Mouse (Mus musculus) myocyte (in vitro differentiated cells): ENCODE results near the gene Ctnnd1.

Experiments
- MAX ChIP-seq: IDR thresholded peaks from one replicate; pipeline ENCODE4 v1.6.1; 2011; ENCODE audit warnings: low read depth, mild to moderate bottlenecking, control low read depth
- MYOG ChIP-seq, 3 experiments: IDR thresholded peaks; one replicate each; pipeline ENCODE4 v1.6.1; 2011; ENCODE audit warnings: control low read depth in 2 of 3, low read depth in 2 of 3, mild to moderate bottlenecking in 2 of 3; ENCODE audit not compliant: insufficient read length in 2 of 3, control insufficient read depth in 1 of 3, insufficient read depth in 1 of 3
- POLR2A ChIP-seq: IDR thresholded peaks from one replicate; pipeline ENCODE4 v1.6.1; 2011; ENCODE audit warnings: low read depth, mild to moderate bottlenecking, control low read depth, moderate library complexity; ENCODE audit not compliant: insufficient read length
- POLR2AphosphoS2 ChIP-seq: IDR thresholded peaks from one replicate; pipeline ENCODE4 v1.6.1; 2011; ENCODE audit warnings: low read depth, control low read depth; ENCODE audit not compliant: insufficient read length

DNA sequence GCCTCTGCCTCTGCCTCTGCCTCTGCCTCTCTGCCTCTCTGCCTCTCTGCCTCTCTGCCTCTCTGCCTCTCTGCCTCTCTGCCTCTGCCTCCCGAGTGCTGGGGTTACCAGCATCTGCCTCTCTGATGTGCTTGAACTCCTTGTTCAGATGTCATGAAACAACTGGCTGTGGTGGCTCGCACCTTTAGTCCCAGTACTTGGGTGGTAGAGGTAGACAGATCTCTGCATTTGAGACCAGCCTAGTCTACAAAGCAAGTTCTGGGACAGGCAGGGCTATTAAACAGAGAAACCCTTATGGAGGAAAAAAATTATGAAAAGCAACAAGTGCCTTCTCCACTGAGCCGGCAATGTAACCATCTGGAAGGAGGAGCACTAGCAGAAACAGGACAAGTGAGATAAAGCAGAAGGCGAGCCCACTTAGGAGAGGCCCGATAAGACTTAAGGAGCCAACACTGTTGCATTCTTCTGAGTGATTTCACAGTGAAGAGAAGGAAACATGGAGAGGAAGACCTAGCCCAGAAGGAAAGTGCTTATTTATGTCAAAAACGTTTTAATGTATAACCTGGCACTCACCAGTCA, 32.1 kb upstream of the Ctnnd1 start:
- TF ChIP-seq POLR2A (no peak), POLR2AphosphoS2 (no peak), MAX (no peak), MYOG (IDR thresholded peaks at IDR 0.05; ENCODE audit: control insufficient read depth in 1 of 3, insufficient read depth in 1 of 3, insufficient read length in 2 of 3, low read depth in 2 of 3) (no peak)
